Mouse (Mus musculus) colon, adult 2 months (tissue): ENCODE results near the gene Slc17a9. TPM values are rescaled to one million over a fixed set of nuclear protein-coding genes. Genes with fewer than 3 reads are reported as not detected.

Experiments used
- polyA plus RNA-seq: library from polyadenylated mRNA; depleted of rRNA; stranded (reverse); fragments of >200 nt; gene quantifications from 2 replicates; pipeline ENCODE4 v1.2.3, GENCODE M21; 2012; rRNA removed

Gene Slc17a9
- 189 and 202 TPM in 2 replicates for polyA plus RNA-seq

GRCm38 (mm10) chr2:180724585-180725413, at the start of gene Slc17a9:
Gene Slc17a9, plus strand, starts transcription at chr2:180725263.

GRCm38 (mm10) chr2:180709923-180710272, 15.2 kb upstream of the Slc17a9 start, which contains the start of the genes Dido1 and Gid8:
Gene Dido1, minus strand, starts transcription at chr2:180709999.
Gene Gid8, plus strand, starts transcription at chr2:180710117.

GRCm38 (mm10) chr2:180776793-180777192, 51.7 kb downstream of the Slc17a9 start, which contains the start of gene Bhlhe23:
Gene Bhlhe23, minus strand, starts transcription at chr2:180776900.

Other genes starting within 250 kb of the Slc17a9 start
- 1.5 and 2.0 TPM in 2 replicates for gene Ntsr1, start 225.3 kb upstream of the Slc17a9 start, polyA plus RNA-seq
- gene Mrgbp, start 144.0 kb upstream of the Slc17a9 start, polyA plus RNA-seq = 30.0 and 34.1 TPM in 2 replicates
- 30.5 and 47.5 TPM in 2 replicates for gene Ogfr, start 136.0 kb upstream of the Slc17a9 start, polyA plus RNA-seq
- gene Col9a3, start 127.5 kb upstream of the Slc17a9 start, polyA plus RNA-seq = 0.69 and 1.1 TPM in 2 replicates
- gene Tcfl5, start 82.6 kb upstream of the Slc17a9 start, polyA plus RNA-seq = not detected in 2 replicates
- gene Dido1, start 15.3 kb upstream of the Slc17a9 start, polyA plus RNA-seq = 10.3 and 11.9 TPM in 2 replicates
- 24.9 and 27.5 TPM in 2 replicates for gene Gid8, start 15.1 kb upstream of the Slc17a9 start, polyA plus RNA-seq
- gene Bhlhe23, start 51.6 kb downstream of the Slc17a9 start, polyA plus RNA-seq = not detected in 2 replicates
- 19.5 and 22.9 TPM in 2 replicates for gene Ythdf1, start 195.7 kb downstream of the Slc17a9 start, polyA plus RNA-seq
- not detected in 2 replicates for gene Birc7, start 203.8 kb downstream of the Slc17a9 start, polyA plus RNA-seq
- gene Nkain4, start 229.4 kb downstream of the Slc17a9 start, polyA plus RNA-seq = 5.8 and 8.6 TPM in 2 replicates
- 59.6 and 62.9 TPM in 2 replicates for gene Arfgap1, start 242.0 kb downstream of the Slc17a9 start, polyA plus RNA-seq